In genomic region chr8:84189603-84190002, GRCm38 (mm10) we compare ENCODE assay signal across 10 mouse cellular contexts. TPM values are rescaled to one million over a fixed set of nuclear protein-coding genes. Genes with fewer than 3 reads are reported as not detected.
DNase-seq lines count a peak whose midpoint lies in the region; ATAC-seq lines count a peak whose summit lies in the region.
"Had no signal": no experiment of that assay in that cellular context is flagged by ENCODE, and none has a peak within 500 bp of the region (broad histone marks: within the 10 kb centered on the region; RNA-seq: fewer than 3 reads in every experiment).

No protein-coding gene starts in this region.

- peaks cover 15% of the 10 kb centered on the region for H3K4me1 ChIP-seq in heart, embryonic 11.5 days (ENCODE audit: control insufficient read depth, insufficient read depth, low read length)
- H3K4me1 ChIP-seq in forebrain, embryonic 16.5 days (replicated peaks; ENCODE audit: control insufficient read depth, insufficient read depth, low read length): peaks cover 24% of the 10 kb centered on the region

- H3K27ac ChIP-seq in heart, embryonic 11.5 days (ENCODE audit: low read depth, low read length): peak overlapping the region; percentile 54; the same call in 1 of the 2 replicates
- H3K27ac ChIP-seq in forebrain, embryonic 16.5 days (ENCODE audit: low read length): no peak overlapping the region
- H3K27ac ChIP-seq: hindbrain, embryonic 15.5 days; liver, embryonic 14.5 days had no signal

- ATAC-seq in heart, embryonic 11.5 days (replicated peaks; ENCODE audit: insufficient number of reproducible peaks, low FRiP score, low TSS enrichment): no peak
- ATAC-seq in forebrain, embryonic 16.5 days: no peak

- no peaks in the 10 kb centered on the region for H3K36me3 ChIP-seq in heart, embryonic 11.5 days (ENCODE audit: control insufficient read depth, insufficient read depth, low read length)
- no peaks in the 10 kb centered on the region for H3K36me3 ChIP-seq in forebrain, embryonic 16.5 days (ENCODE audit: control insufficient read depth, insufficient read depth)
- H3K36me3 ChIP-seq: hindbrain, embryonic 15.5 days had no signal

- no peak overlapping the region for H3K4me3 ChIP-seq in heart, embryonic 11.5 days (ENCODE audit: low read depth, low read length)
- no peak overlapping the region for H3K4me3 ChIP-seq in forebrain, embryonic 16.5 days (replicated peaks; ENCODE audit: low read length)
- H3K4me3 ChIP-seq: hindbrain, embryonic 15.5 days had no signal

- DNase-seq in 3T3-L1 (ENCODE audit: low read depth, low spot score) (peak; percentile 75), NIH3T3 (ENCODE audit: low read depth) (peak; percentile 52)
- DNase-seq in kidney, postnatal 14 days: peak; percentile 79
- DNase-seq in right cerebral cortex, postnatal 10 days (ENCODE audit: low spot score in 2 of 2): no peak
- no peak for DNase-seq in c-Kit-positive CD71-positive TER-119-positive erythroid progenitor cells, embryonic 14.5 days (ENCODE audit: low spot score)
- no peak for DNase-seq in spleen, adult 12 weeks (ENCODE audit: low spot score)

- peaks cover 5% of the 10 kb centered on the region; the same call in 1 of the 2 replicates for H3K27me3 ChIP-seq in heart, embryonic 11.5 days (ENCODE audit: control insufficient read depth, insufficient read depth, low read length)
- H3K27me3 ChIP-seq in forebrain, embryonic 16.5 days (replicated peaks; ENCODE audit: control insufficient read depth, insufficient read depth, low read length): no peaks in the 10 kb centered on the region

- no peaks in the 10 kb centered on the region for H3K9me3 ChIP-seq in heart, embryonic 11.5 days (replicated peaks; ENCODE audit: control insufficient read depth, low read length)
- H3K9me3 ChIP-seq in forebrain, embryonic 16.5 days (ENCODE audit: control insufficient read depth, low read length): no peaks in the 10 kb centered on the region
- H3K9me3 ChIP-seq: hindbrain, embryonic 15.5 days had no signal

- H3K4me2 ChIP-seq in heart, embryonic 11.5 days: peak overlapping the region; percentile 11; the same call in 1 of the 2 replicates
- H3K4me2 ChIP-seq in forebrain, embryonic 16.5 days (ENCODE audit: low read length): no peak overlapping the region
- H3K4me2 ChIP-seq: hindbrain, embryonic 15.5 days had no signal

- H3K9ac ChIP-seq in heart, embryonic 11.5 days (ENCODE audit: low read depth, low read length): no peak overlapping the region
- no peak overlapping the region for H3K9ac ChIP-seq in forebrain, embryonic 16.5 days (replicated peaks; ENCODE audit: low read depth, low read length)
- H3K9ac ChIP-seq: hindbrain, embryonic 15.5 days; liver, embryonic 14.5 days had no signal

- 55% methylated on average over 4 of the region's 4 CpGs for WGBS in heart, embryonic 11.5 days (ENCODE audit: insufficient replicate concordance)
- WGBS in forebrain, embryonic 16.5 days: 68% methylated on average over 4 of the region's 4 CpGs

RNA-seq across cellular contexts. Expression of gene Nanos3, which starts 4.6 kb away (rescaled TPM):
- polyA plus RNA-seq in heart, embryonic 11.5 days (2014; fragmentation: Nextera tagmentation; extraction: Ambion mirVana): 1.4 and 2.8 TPM in 2 replicates
- polyA plus RNA-seq in forebrain, embryonic 16.5 days (2015; fragmentation: Nextera tagmentation; extraction: Ambion mirVana): 3.2 and 4.7 TPM in 2 replicates

RNA-seq across cellular contexts. Expression of gene 4930432K21Rik, which starts 41.8 kb away (rescaled TPM):
- polyA plus RNA-seq in heart, embryonic 11.5 days (2014; fragmentation: Nextera tagmentation; extraction: Ambion mirVana): 0.44 and 0.59 TPM in 2 replicates
- 2.6 and 3.5 TPM in 2 replicates for polyA plus RNA-seq in forebrain, embryonic 16.5 days (2015; fragmentation: Nextera tagmentation; extraction: Ambion mirVana)

RNA-seq across cellular contexts. Expression of gene Cc2d1a, which starts 41.9 kb away (rescaled TPM):
- 11.1 and 12.6 TPM in 2 replicates for polyA plus RNA-seq in heart, embryonic 11.5 days (2014; fragmentation: Nextera tagmentation; extraction: Ambion mirVana)
- 35.4 and 43.8 TPM in 2 replicates for polyA plus RNA-seq in forebrain, embryonic 16.5 days (2015; fragmentation: Nextera tagmentation; extraction: Ambion mirVana)

RNA-seq across cellular contexts. Expression of gene Zswim4, which starts 47.3 kb away (rescaled TPM):
- 6.3 and 7.8 TPM in 2 replicates for polyA plus RNA-seq in heart, embryonic 11.5 days (2014; fragmentation: Nextera tagmentation; extraction: Ambion mirVana)
- 40.1 and 41.8 TPM in 2 replicates for polyA plus RNA-seq in forebrain, embryonic 16.5 days (2015; fragmentation: Nextera tagmentation; extraction: Ambion mirVana)

RNA-seq across cellular contexts. Expression of gene D8Ertd738e, which starts 59.9 kb away (rescaled TPM):
- polyA plus RNA-seq in heart, embryonic 11.5 days (2014; fragmentation: Nextera tagmentation; extraction: Ambion mirVana): 321 and 330 TPM in 2 replicates
- polyA plus RNA-seq in forebrain, embryonic 16.5 days (2015; fragmentation: Nextera tagmentation; extraction: Ambion mirVana): 214 and 231 TPM in 2 replicates

Comparison
In these comparisons a context has a peak if more than half of its experiments do, and no peak if none do; other contexts are left out.
1. DNase-seq: peak in 3T3-L1 (single experiment), NIH3T3 (single experiment) and kidney, postnatal 14 days (single experiment); none in right cerebral cortex, postnatal 10 days (0 of 2), c-Kit-positive CD71-positive TER-119-positive erythroid progenitor cells, embryonic 14.5 days (single experiment) and spleen, adult 12 weeks (single experiment).